Mouse (Mus musculus) stomach, postnatal 0 days (tissue): ENCODE measurements around the gene Spi1. TPM values are rescaled to one million over a fixed set of nuclear protein-coding genes. Genes with fewer than 3 reads are reported as not detected.

ENCODE experiments used
- ATAC-seq: fragments of 200-750 bp; cut with Nextera tagmentation; 2 replicates; pipeline ENCODE4 v1.8.0; 2017; ENCODE audit not compliant: low FRiP score, low TSS enrichment
- DNase-seq: peaks from one replicate; pipeline ENCODE4 v3.0.0-alpha.2; 2016; ENCODE audit warnings: low spot score
- H3K27ac ChIP-seq: fragments of 300-500 bp; sonication (generic); replicated peaks from 2 replicates; pipeline ENCODE4 v1.5.1; 2014; ENCODE audit warnings: mild to moderate bottlenecking, control low read depth
- H3K27me3 ChIP-seq: fragments of 300-500 bp; sonication (generic); 2 replicates; pipeline ENCODE4 v1.6.1; 2014; ENCODE audit warnings: low read length; ENCODE audit not compliant: control insufficient read depth, insufficient read depth
- H3K36me3 ChIP-seq: fragments of 300-500 bp; sonication (generic); 2 replicates; pipeline ENCODE4 v1.6.1; 2014; ENCODE audit warnings: low read length, mixed read lengths; ENCODE audit not compliant: control insufficient read depth, insufficient read depth
- H3K4me1 ChIP-seq: fragments of 300-500 bp; sonication (generic); replicated peaks from 2 replicates; pipeline ENCODE4 v1.6.1; 2014; ENCODE audit warnings: antibody characterized with exemption; ENCODE audit not compliant: control insufficient read depth, insufficient read depth
- H3K4me2 ChIP-seq: fragments of 300-500 bp; sonication (generic); replicated peaks from 2 replicates; pipeline ENCODE4 v1.6.1; 2014; ENCODE audit warnings: low read depth, mild to moderate bottlenecking, control low read depth, moderate library complexity
- H3K4me3 ChIP-seq: fragments of 300-500 bp; sonication (generic); 2 replicates; pipeline ENCODE4 v1.5.1; 2014; ENCODE audit warnings: low read depth, low read length, control low read depth
- H3K9ac ChIP-seq: fragments of 300-500 bp; sonication (generic); 2 replicates; pipeline ENCODE4 v1.6.1; 2014; ENCODE audit warnings: mild to moderate bottlenecking, low read length, control low read depth, mixed read lengths
- H3K9me3 ChIP-seq: fragments of 300-500 bp; sonication (generic); 2 replicates; pipeline ENCODE4 v1.6.1; 2016; ENCODE audit warnings: low read length; ENCODE audit not compliant: control insufficient read depth
- CTCF ChIP-seq: IDR thresholded peaks from 2 replicates; pipeline ENCODE4 v1.5.1; 2016; ENCODE audit warnings: antibody characterized with exemption, low read depth, mild to moderate bottlenecking, moderate library complexity
- EP300 ChIP-seq: optimal IDR thresholded peaks from 2 replicates; pipeline ENCODE3; 2016; ENCODE audit warnings: antibody characterized with exemption
- WGBS: fragments of 180-500 bp; shearing (Covaris S2); extraction: QIAGEN DNeasy Blood & Tissue Kit; methylation state at CpG from one replicate; pipeline ENCODE4 v1.1.7; 2014; 5-methylcytosine and 5-hydroxymethylcytosine counted together
- polyA plus RNA-seq: library from polyadenylated mRNA; unstranded; fragments of >200 nt; fragmentation: Nextera tagmentation; extraction: Ambion mirVana; gene quantifications from 2 replicates; pipeline ENCODE4 v1.2.1, GENCODE M21; 2015

The Spi1 gene
- polyA plus RNA-seq, 1 experiment from 2014 or later: 7.0 TPM

DNA sequence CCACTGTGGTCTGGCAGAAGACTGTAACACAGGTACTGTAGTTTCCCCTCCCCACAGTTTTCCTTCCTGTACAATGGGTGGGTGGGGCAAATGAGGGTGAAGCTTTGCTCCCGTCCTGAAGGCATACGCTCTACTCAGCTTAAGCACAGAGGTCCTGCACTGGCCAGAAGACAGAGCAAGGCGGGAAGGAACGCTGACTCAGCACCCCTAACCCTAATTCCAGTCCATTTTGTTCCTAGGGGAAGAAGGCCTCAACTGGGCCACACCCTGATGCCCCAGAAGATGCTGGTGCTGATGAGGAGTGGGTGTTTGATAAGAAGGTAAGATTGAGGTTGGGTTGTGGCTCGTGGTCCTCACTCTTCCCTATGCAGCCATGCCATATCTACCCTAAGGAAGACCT lies 46.6 kb downstream of the Spi1 start:
- DNase-seq (no peak), ATAC-seq (no peak)
- H3K9me3 ChIP-seq: no peaks in the 10 kb centered on the region
- H3K27ac ChIP-seq: no peak overlapping the region
- no peak for TF ChIP-seq CTCF
- no peak for TF ChIP-seq EP300
- no peak overlapping the region for H3K4me2 ChIP-seq
- 87% methylated on average over 5 of the region's 5 CpGs for WGBS
- no peak overlapping the region for H3K4me3 ChIP-seq
- H3K9ac ChIP-seq: no peak overlapping the region
- no peaks in the 10 kb centered on the region for H3K27me3 ChIP-seq
- H3K36me3 ChIP-seq: no peaks in the 10 kb centered on the region
- no peaks in the 10 kb centered on the region for H3K4me1 ChIP-seq

DNA sequence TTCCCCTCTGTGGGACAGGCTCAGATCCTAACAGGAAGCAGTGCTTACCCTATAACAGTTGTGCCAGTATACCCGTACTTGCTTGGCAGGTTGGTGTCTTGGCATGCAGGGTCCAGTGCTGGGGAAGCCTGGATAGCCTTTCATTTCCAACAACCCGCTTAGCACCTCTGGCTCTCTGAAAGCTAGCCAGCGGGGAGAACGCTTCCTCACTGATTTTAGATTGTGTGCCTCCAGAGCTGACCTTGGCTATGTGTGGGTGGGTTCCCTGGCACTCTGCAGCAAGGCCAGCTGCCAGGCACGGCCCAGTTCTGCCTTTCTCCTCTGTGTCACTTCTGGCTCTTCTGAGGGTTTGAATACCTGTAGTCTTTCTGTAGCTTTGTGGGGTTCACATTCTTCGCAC lies 47.9 kb downstream of the Spi1 start:
- H3K4me1 ChIP-seq: no peaks in the 10 kb centered on the region
- no peak for TF ChIP-seq EP300
- TF ChIP-seq CTCF: no peak
- no peaks in the 10 kb centered on the region for H3K36me3 ChIP-seq
- no peak overlapping the region for H3K4me2 ChIP-seq
- H3K27ac ChIP-seq: no peak overlapping the region
- no peaks in the 10 kb centered on the region for H3K9me3 ChIP-seq
- H3K27me3 ChIP-seq: no peaks in the 10 kb centered on the region
- H3K9ac ChIP-seq: no peak overlapping the region
- ATAC-seq: no peak
- H3K4me3 ChIP-seq: no peak overlapping the region
- no peak for DNase-seq
- WGBS: 70% methylated on average over 6 of the region's 6 CpGs

DNA sequence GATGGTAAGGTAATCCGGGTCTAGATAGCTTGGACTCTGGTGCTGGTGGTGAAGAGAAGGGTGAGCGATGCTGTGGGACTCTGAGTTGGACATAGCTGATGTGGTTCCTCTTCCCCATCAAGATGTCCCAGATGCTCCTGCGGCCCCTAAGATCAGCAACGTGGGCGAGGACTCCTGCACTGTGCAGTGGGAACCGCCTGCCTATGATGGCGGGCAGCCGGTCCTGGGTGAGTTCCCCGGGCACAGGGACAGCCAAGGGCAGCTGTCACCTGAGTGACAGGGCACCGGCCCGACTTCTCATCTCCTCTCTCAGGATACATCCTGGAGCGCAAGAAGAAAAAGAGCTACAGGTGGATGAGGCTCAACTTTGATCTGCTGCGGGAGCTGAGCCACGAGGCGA lies 49.1 kb downstream of the Spi1 start:
- Histone ChIP-seq H3K4me1 (no peaks in the 10 kb centered on the region), H3K9ac (no peak overlapping the region), H3K36me3 (no peaks in the 10 kb centered on the region), H3K4me2 (no peak overlapping the region), H3K9me3 (no peaks in the 10 kb centered on the region), H3K27me3 (no peaks in the 10 kb centered on the region), H3K4me3 (no peak overlapping the region), H3K27ac (no peak overlapping the region)
- ATAC-seq (no peak), DNase-seq (no peak)
- 86% methylated on average over 15 of the region's 15 CpGs for WGBS
- no peak for TF ChIP-seq CTCF
- no peak for TF ChIP-seq EP300

DNA sequence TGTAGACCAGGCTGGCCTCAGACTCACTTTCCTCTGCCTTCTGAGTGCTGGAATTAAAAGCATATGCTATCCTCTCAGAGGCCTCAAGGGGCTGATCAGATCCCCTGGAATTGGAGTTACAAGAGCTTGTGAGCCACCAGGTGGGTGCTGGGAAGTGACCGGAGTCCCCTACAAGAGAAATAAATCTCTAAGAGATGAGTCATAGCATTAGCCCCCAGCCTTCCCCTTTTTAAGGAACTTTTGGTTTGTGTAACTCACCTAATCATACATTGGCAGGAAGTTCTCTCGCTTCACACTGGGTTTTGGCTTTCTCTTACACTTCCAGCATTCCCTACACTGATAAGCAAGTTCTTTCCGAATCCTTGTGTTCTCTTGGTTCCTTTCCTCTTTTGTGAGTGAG lies 49.8 kb downstream of the Spi1 start:
- Histone ChIP-seq H3K9ac (no peak overlapping the region), H3K4me1 (no peaks in the 10 kb centered on the region), H3K36me3 (no peaks in the 10 kb centered on the region), H3K9me3 (no peaks in the 10 kb centered on the region), H3K4me3 (no peak overlapping the region), H3K4me2 (no peak overlapping the region), H3K27ac (no peak overlapping the region), H3K27me3 (no peaks in the 10 kb centered on the region)
- DNase-seq: no peak
- WGBS: 55% methylated on average over 3 of the region's 3 CpGs
- TF ChIP-seq CTCF (0 out of 2 replicates have a peak, but pooled peaks have one; percentile 7), EP300 (no peak)
- no peak for ATAC-seq

DNA sequence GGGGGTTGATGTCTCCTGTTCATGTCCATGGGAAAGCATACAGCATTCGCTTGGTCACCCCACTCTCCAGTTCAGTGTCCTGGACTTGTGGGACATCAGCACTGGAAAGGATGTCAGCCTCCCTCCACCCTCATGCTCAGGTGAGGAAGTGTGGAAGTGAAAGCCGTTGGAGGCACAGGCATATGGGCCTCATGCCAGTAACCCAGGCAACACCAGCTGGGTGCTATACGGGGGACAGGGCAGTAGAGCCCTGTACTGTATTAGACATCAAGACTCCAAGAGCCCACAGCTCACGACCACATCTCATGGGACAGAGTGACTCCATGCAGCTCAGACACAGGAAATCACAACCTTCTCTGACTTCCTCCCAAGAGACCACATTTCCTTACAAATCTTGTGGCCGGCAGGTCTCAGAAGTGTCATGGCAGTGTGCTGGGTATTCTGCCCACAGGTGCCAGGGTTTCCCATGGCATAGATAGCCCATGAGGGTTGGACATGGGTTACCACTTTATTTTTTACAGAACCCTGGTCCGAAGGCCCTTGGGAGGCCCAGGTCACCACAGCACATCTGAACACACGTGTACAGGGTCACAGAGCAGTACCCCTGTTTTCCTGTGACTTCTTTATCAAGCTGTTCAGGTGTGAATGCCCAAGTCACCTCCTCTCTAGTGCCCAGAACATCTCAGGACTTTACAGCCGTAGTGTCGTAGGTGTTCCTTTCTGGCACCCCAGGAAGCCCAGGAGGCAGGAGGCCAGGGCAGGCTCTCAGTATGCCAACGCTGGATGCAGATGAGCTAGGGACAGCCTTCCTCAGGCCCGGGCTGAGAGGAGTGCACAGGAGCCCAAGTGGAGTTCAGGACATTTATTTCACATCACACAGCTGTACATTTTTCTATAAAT lies 54.6 kb downstream of the Spi1 start:
- peaks cover 3% of the 10 kb centered on the region; the same call in 1 of the 2 replicates for H3K36me3 ChIP-seq
- no peaks in the 10 kb centered on the region for H3K4me1 ChIP-seq
- H3K27me3 ChIP-seq: no peaks in the 10 kb centered on the region
- 69% methylated on average over 11 of the region's 11 CpGs for WGBS
- no peak for ATAC-seq
- no peak for TF ChIP-seq CTCF
- no peak overlapping the region for H3K4me2 ChIP-seq
- H3K9ac ChIP-seq: no peak overlapping the region
- DNase-seq: no peak
- H3K4me3 ChIP-seq: no peak overlapping the region
- H3K9me3 ChIP-seq: no peaks in the 10 kb centered on the region
- H3K27ac ChIP-seq: no peak overlapping the region

DNA sequence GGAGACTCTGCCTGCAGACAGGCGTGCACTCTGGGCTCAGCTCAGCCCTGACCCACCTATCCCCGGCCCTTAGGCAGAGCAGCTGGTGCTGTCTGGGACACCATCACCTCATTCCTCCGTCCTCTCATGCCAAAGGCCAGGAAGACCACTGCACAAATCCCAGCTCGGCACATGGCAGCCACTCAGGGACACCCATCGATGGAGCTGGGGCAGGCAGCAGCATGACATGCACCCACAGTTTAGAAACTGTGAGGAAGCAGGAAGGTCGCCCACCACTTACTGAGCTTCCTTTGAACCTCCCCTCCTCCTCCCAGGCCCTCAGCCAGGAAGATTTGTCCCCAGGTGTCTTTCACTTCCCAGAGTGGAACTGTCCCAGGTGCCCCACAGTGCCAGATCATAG lies 55.3 kb downstream of the Spi1 start:
- Histone ChIP-seq H3K4me3 (no peak overlapping the region), H3K27me3 (no peaks in the 10 kb centered on the region), H3K27ac (no peak overlapping the region), H3K36me3 (peaks cover 5% of the 10 kb centered on the region; the same call in 1 of the 2 replicates), H3K4me1 (no peaks in the 10 kb centered on the region), H3K9ac (no peak overlapping the region), H3K9me3 (no peaks in the 10 kb centered on the region), H3K4me2 (no peak overlapping the region)
- 53% methylated on average over 6 of the region's 6 CpGs for WGBS
- no peak for TF ChIP-seq EP300
- TF ChIP-seq CTCF: no peak
- no peak for DNase-seq
- no peak for ATAC-seq
